Comparison of ENCODE assay signal across 8 mouse cellular contexts in the genomic region with DNA sequence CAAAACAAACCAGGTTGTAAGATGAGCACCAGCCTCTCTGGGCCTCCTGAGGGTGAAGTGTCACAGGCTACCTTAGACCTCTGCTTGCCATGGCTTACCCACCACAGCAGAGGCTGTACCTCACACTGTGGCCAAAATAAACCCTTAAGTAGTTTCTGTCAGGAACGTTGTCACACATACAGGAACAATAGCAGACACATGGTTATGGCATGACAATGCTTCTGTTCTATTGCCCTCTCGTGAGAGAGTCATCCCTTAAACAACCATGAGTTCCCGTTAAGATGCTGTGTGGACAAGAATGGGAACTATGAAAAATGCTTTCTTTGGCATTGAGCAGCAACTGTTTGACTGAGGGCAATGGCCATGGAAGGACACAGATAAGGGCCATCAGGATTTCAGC. TPM values are rescaled to one million over a fixed set of nuclear protein-coding genes. Genes with fewer than 3 reads are reported as not detected.
DNase-seq lines count a peak whose midpoint lies in the region; ATAC-seq and TF ChIP-seq lines count a peak whose summit lies in the region.

Gene Galnt11 (plus strand): TSS at position 301 of the 400 bp plus-strand sequence.

- peak within 1 kb of the TSS; percentile 68 for H3K4me3 ChIP-seq in bone marrow, adult 2 months (replicated peaks; ENCODE audit: control insufficient read depth, low read depth, low read length)
- H3K4me3 ChIP-seq in heart, embryonic 13.5 days = peak within 1 kb of the TSS; percentile 79
- peak within 1 kb of the TSS; percentile 64 for H3K4me3 ChIP-seq in neural tube, embryonic 13.5 days

- no peak for TF ChIP-seq POLR2A in bone marrow, adult 2 months (IDR thresholded peaks at IDR 0.05; ENCODE audit: borderline replicate concordance, control insufficient read depth, low read depth, low read length)

- H3K9ac ChIP-seq in heart, embryonic 13.5 days = peak within 1 kb of the TSS; percentile 93
- H3K9ac ChIP-seq in neural tube, embryonic 13.5 days = peak within 1 kb of the TSS; percentile 83

- H3K9me3 ChIP-seq in heart, embryonic 13.5 days = no peaks in the 10 kb centered on the region
- H3K9me3 ChIP-seq in neural tube, embryonic 13.5 days = no peaks in the 10 kb centered on the region

- no peaks in the 10 kb centered on the region for H3K27me3 ChIP-seq in heart, embryonic 13.5 days (replicated peaks)
- H3K27me3 ChIP-seq in neural tube, embryonic 13.5 days = no peaks in the 10 kb centered on the region

- 81% methylated on average over 3 of the region's 3 CpGs for WGBS in bone marrow, adult 2 months
- WGBS in heart, embryonic 13.5 days = 67% methylated on average over 3 of the region's 3 CpGs
- 91% methylated on average over 3 of the region's 3 CpGs for WGBS in neural tube, embryonic 13.5 days

- H3K27ac ChIP-seq in bone marrow, adult 2 months (ENCODE audit: control insufficient read depth, insufficient read depth, low read depth, low read length, poor library complexity) = peak within 1 kb of the TSS; percentile 88
- peak within 1 kb of the TSS; percentile 89 for H3K27ac ChIP-seq in heart, embryonic 13.5 days (replicated peaks)
- peak within 1 kb of the TSS; percentile 90 for H3K27ac ChIP-seq in neural tube, embryonic 13.5 days (replicated peaks)

- intact Hi-C loops in left cerebral cortex, postnatal 36 days (cut with DNase I) = no loop called here

- H3K4me2 ChIP-seq in heart, embryonic 13.5 days = peak within 1 kb of the TSS; percentile 79
- H3K4me2 ChIP-seq in neural tube, embryonic 13.5 days = peak within 1 kb of the TSS; percentile 58

- H3K36me3 ChIP-seq in heart, embryonic 13.5 days = no peaks in the 10 kb centered on the region
- H3K36me3 ChIP-seq in neural tube, embryonic 13.5 days = 0 out of 2 replicates have a peak, but pooled peaks cover 6% of the 10 kb centered on the region

- H3K4me1 ChIP-seq in bone marrow, adult 2 months (ENCODE audit: control insufficient read depth, insufficient read depth, low read length) = no peaks in the 10 kb centered on the region
- H3K4me1 ChIP-seq in heart, embryonic 13.5 days = peaks cover 10% of the 10 kb centered on the region
- H3K4me1 ChIP-seq in neural tube, embryonic 13.5 days (replicated peaks) = peaks cover 19% of the 10 kb centered on the region

- no peak for DNase-seq in layer of hippocampus, adult 18-20 months (ENCODE audit: low spot score in 2 of 2)
- no peak for DNase-seq in layer of hippocampus, adult 9-11 months
- DNase-seq in left cerebral cortex, postnatal 36 days (ENCODE audit: low spot score in 2 of 2) = no peak
- no peak for DNase-seq in cerebellum, adult 18-20 months
- no peak for DNase-seq in lung, adult 18-20 months

- ATAC-seq in heart, embryonic 13.5 days (ENCODE audit: extremely low read depth, insufficient number of reproducible peaks, low FRiP score, low TSS enrichment) = no peak
- no peak for ATAC-seq in neural tube, embryonic 13.5 days (ENCODE audit: low read depth)

- no peak for TF ChIP-seq CTCF in bone marrow, adult 2 months (IDR thresholded peaks at IDR 0.05; ENCODE audit: control insufficient read depth, insufficient read depth, low read length)

RNA-seq across cellular contexts. Expression of gene Galnt11, which starts in this region (rescaled TPM):
- total RNA-seq in layer of hippocampus, adult 18-20 months (2021) = 10 to 100 TPM; 40.6 to 41.9 TPM
- polyA plus RNA-seq in bone marrow, adult 2 months (2011; ENCODE audit: insufficient read depth, insufficient read length, low replicate concordance, missing spikeins) = 3.1 and 9.1 TPM in 2 replicates
- 32.1 and 33.4 TPM in 2 replicates for polyA plus RNA-seq in heart, embryonic 13.5 days (2015; fragmentation: Nextera tagmentation; extraction: Ambion mirVana)
- total RNA-seq in left cerebral cortex, postnatal 36 days (2021) = 10 to 100 TPM; 46.1 to 49.0 TPM
- polyA plus RNA-seq in neural tube, embryonic 13.5 days (2015; fragmentation: Nextera tagmentation; extraction: Ambion mirVana) = 49.4 and 52.6 TPM in 2 replicates
